Mouse (Mus musculus) adrenal gland, adult 10 weeks (tissue): ENCODE measurements around the gene Vps37b. TPM values are rescaled to one million over a fixed set of nuclear protein-coding genes. Genes with fewer than 3 reads are reported as not detected.

Source experiments
- polyA plus RNA-seq: library from polyadenylated mRNA; stranded (reverse); fragments of 350-450 nt; fragmentation: Illumina TruSeq; extraction: RNeasy Lipid Tissue Mini Kit (QIAGEN cat#74804); gene quantifications from one replicate; pipeline ENCODE4 v1.2.3, GENCODE M21; 2014; ENCODE audit warnings: low read depth, low replicate concordance

Vps37b gene
- polyA plus RNA-seq, result 23.1 TPM

DNA sequence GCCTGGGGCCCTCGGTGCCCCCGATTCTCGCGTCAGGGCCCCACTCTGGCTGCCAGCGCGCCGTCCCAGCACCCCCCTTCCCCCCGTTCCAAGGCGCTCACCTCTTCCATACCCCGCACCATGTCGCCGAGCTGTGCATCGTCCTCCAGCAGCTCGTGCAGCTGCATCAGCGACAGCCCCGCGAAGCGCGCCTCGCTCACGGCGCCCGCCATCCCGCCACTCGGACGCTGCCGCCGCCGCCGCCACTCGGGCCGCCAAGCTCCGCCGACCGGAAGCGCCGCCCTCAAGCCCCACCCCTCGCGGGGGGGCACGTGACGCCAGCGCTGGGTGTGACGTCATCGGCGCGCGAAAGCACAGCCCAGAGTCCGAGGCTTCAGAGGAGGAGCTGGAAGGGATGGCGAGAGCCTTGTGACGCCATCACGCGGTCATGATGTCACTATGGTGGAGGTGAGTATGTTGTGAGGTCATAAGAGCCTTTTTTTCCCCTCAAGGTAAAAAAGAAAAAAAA is at the start of gene Vps37b:
TSS of gene Vps37b (minus strand) at position 270 of the 508 bp plus-strand sequence.

DNA sequence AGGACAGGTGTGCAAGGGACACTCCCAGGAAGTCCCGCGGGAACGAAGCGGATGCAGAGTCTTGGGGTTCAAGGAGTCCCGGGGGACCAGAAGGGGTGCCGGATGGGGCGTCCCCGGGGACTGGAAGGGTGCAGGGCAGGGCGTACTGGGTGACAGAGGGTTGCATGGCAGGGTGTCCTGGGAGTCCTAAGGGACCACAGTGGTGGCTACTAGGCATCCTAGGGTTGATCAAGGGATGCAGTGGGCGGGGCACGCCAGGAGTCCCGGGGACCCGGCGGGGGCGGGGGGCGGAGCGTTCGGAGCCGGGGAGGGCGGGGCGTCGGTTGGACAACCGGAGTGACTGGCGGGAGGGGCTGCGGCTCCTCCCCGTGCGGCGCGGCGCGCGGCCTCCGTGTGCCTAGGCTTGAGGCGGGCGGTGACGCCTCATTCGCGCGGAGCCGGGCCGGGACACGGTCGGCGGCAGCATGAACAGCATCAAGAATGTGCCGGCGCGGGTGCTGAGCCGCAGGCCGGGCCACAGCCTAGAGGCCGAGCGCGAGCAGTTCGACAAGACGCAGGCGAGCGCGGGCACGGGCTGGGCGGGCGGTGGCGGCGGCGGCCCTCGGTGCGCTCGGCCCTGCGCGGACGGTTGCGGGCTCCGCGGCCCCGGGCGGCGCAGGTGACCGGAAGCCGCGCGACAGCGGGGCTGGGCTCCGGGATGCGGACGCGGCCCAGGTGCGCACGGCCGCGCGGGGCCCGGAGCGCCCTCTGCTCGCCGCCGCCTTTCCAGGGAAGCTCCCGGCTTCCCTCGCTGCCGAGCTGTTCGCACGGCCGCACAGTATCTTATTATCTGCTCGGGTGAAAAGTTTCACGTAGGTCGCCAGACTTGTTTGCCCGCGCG is 58.5 kb downstream of the Vps37b start, which contains the start of gene Hip1r:
TSS of gene Hip1r (plus strand) at position 330 of the 880 bp plus-strand sequence.

Other genes with a start within 250 kb of the Vps37b start
- 1.6 TPM for gene Hcar2, start 166.8 kb downstream of the Vps37b start, polyA plus RNA-seq
- 3.0 TPM for gene Hcar1, start 152.2 kb downstream of the Vps37b start, polyA plus RNA-seq
- 329 TPM for gene Denr, start 125.1 kb downstream of the Vps37b start, polyA plus RNA-seq
- gene Gm43518, start 104.9 kb downstream of the Vps37b start, polyA plus RNA-seq, result not detected
- gene Ccdc62, start 101.6 kb downstream of the Vps37b start, polyA plus RNA-seq, result 4.1 TPM
- gene Hip1r, start 58.6 kb downstream of the Vps37b start, polyA plus RNA-seq, result 0.29 TPM
- gene Abcb9, start 63.5 kb upstream of the Vps37b start, polyA plus RNA-seq, result 0.58 TPM
- 3.1 TPM for gene Ogfod2, start 80.0 kb upstream of the Vps37b start, polyA plus RNA-seq
- 3.7 TPM for gene Arl6ip4, start 83.8 kb upstream of the Vps37b start, polyA plus RNA-seq
- 8.6 TPM for gene Pitpnm2, start 217.5 kb upstream of the Vps37b start, polyA plus RNA-seq